Mouse (Mus musculus) midbrain, embryonic 15.5 days (tissue): ENCODE measurements around the gene Cyp4a30b. TPM values are rescaled to one million over a fixed set of nuclear protein-coding genes. Genes with fewer than 3 reads are reported as not detected.

ENCODE experiments used
- polyA plus RNA-seq: library from polyadenylated mRNA; unstranded; fragments of >200 nt; fragmentation: Nextera tagmentation; extraction: Ambion mirVana; gene quantifications from 2 replicates; pipeline ENCODE4 v1.2.1, GENCODE M21; 2015

Gene Cyp4a30b
- polyA plus RNA-seq, 1 experiment from 2014 or later: not detected

Other genes starting within 250 kb of the Cyp4a30b start
- not detected in 2 replicates for gene Cyp4a29, start 210.5 kb upstream of the Cyp4a30b start, polyA plus RNA-seq
- not detected in 2 replicates for gene Cyp4a12a, start 153.6 kb upstream of the Cyp4a30b start, polyA plus RNA-seq
- not detected in 2 replicates for gene Cyp4a12b, start 41.0 kb upstream of the Cyp4a30b start, polyA plus RNA-seq
- gene Cyp4a14, start 43.5 kb downstream of the Cyp4a30b start, polyA plus RNA-seq: not detected in 2 replicates
- not detected in 2 replicates for gene Cyp4a10, start 65.7 kb downstream of the Cyp4a30b start, polyA plus RNA-seq
- gene Cyp4a31, start 111.0 kb downstream of the Cyp4a30b start, polyA plus RNA-seq: not detected in 2 replicates
- not detected in 2 replicates for gene Cyp4a32, start 148.4 kb downstream of the Cyp4a30b start, polyA plus RNA-seq
- 0.54 and 0.93 TPM in 2 replicates for gene Cyp4b1, start 195.1 kb downstream of the Cyp4a30b start, polyA plus RNA-seq